12 mouse cellular contexts compared by ENCODE assay signal in the genomic region with DNA sequence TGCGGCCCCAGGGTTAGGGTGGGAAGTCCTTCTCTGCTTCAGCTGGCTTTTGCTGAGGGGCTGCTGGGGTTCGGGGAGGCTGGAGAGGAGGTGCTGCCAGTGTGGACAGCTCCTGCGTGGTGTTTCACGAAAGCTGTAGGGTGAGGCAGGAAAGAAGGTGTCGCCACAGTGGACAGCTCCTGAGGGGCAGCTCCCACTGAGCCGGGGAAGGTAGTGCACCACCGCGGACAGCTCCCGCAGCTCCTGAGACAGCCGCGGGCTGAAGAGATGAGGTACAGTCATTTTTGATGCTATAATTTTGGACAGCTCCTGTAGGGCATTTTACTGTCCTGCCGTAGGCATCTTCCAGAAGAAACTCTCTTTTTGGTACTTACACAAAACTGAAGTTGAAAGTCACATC. TPM values are rescaled to one million over a fixed set of nuclear protein-coding genes. Genes with fewer than 3 reads are reported as not detected.
DNase-seq lines count a peak whose midpoint lies in the region; ATAC-seq and TF ChIP-seq lines count a peak whose summit lies in the region.
"Had no signal": no experiment of that assay in that cellular context is flagged by ENCODE, and none has a peak within 500 bp of the region (broad histone marks: within the 10 kb centered on the region; RNA-seq: fewer than 3 reads in every experiment).

No protein-coding gene starts in this region.

- H3K4me1 ChIP-seq in heart, embryonic 10.5 days, result peaks cover 4% of the 10 kb centered on the region; the same call in 1 of the 2 replicates
- H3K4me1 ChIP-seq in forebrain, postnatal 0 days (ENCODE audit: insufficient read depth), result no peaks in the 10 kb centered on the region
- H3K4me1 ChIP-seq: neural tube, embryonic 15.5 days had no signal

- H3K27ac ChIP-seq in heart, embryonic 10.5 days, result no peak overlapping the region
- H3K27ac ChIP-seq in forebrain, postnatal 0 days (ENCODE audit: low read depth, low read length), result no peak overlapping the region
- H3K27ac ChIP-seq: heart, embryonic 13.5 days; macrophage; neural tube, embryonic 15.5 days had no signal

- peak; percentile 83 for DNase-seq in heart, embryonic 10.5 days (ENCODE audit: low spot score)
- DNase-seq in heart, postnatal 36 days, result no peak
- DNase-seq in lung, postnatal 14 days, result peak; percentile 6
- DNase-seq in lung, adult 18-20 months, result no peak
- peak; percentile 51 for DNase-seq in yolk sac, embryonic 10.5 days (ENCODE audit: low spot score)
- no peak for DNase-seq in forebrain, postnatal 0 days
- no peak for DNase-seq in frontal cortex, adult 2 months (ENCODE audit: extremely low spot score in 1 of 2, low spot score in 1 of 2)

- 23% methylated on average over 11 of the region's 12 CpGs for WGBS in heart, embryonic 10.5 days
- WGBS in forebrain, postnatal 0 days, result 68% methylated on average over 12 of the region's 12 CpGs

- no peaks in the 10 kb centered on the region for H3K36me3 ChIP-seq in heart, embryonic 10.5 days
- H3K36me3 ChIP-seq in forebrain, postnatal 0 days (ENCODE audit: insufficient read depth), result no peaks in the 10 kb centered on the region
- H3K36me3 ChIP-seq: heart, embryonic 13.5 days; neural tube, embryonic 15.5 days had no signal

- intact Hi-C loops in heart, postnatal 36 days (cut with DNase I), result no loop called here

- H3K4me2 ChIP-seq in forebrain, postnatal 0 days (ENCODE audit: low read depth), result no peak overlapping the region
- H3K4me2 ChIP-seq: heart, embryonic 13.5 days; neural tube, embryonic 15.5 days had no signal

- H3K27me3 ChIP-seq in heart, embryonic 10.5 days (ENCODE audit: insufficient read depth, poor library complexity, severe bottlenecking), result no peaks in the 10 kb centered on the region
- no peaks in the 10 kb centered on the region for H3K27me3 ChIP-seq in forebrain, postnatal 0 days (ENCODE audit: insufficient read depth, low read length)
- H3K27me3 ChIP-seq: neural tube, embryonic 15.5 days had no signal

- no peak overlapping the region for H3K4me3 ChIP-seq in heart, embryonic 10.5 days
- no peak overlapping the region for H3K4me3 ChIP-seq in forebrain, postnatal 0 days (ENCODE audit: low read depth, low read length)
- H3K4me3 ChIP-seq: erythroblast, embryonic 14.5 days; heart, embryonic 13.5 days; neural tube, embryonic 15.5 days had no signal

- peak; percentile 33 to 58; a peak in 3 of 4 replicates for ATAC-seq in hematopoietic stem cell, adult 5-6 weeks (replicated peaks in 1 of 2; ENCODE audit: insufficient read depth in 1 of 2, low FRiP score in 2 of 2, low TSS enrichment in 1 of 2, low read depth in 1 of 2, poor library complexity in 2 of 2, severe bottlenecking in 2 of 2)
- ATAC-seq in forebrain, postnatal 0 days, result no peak

- no peak overlapping the region for H3K9ac ChIP-seq in forebrain, postnatal 0 days
- H3K9ac ChIP-seq: heart, embryonic 13.5 days; neural tube, embryonic 15.5 days had no signal

- no peaks in the 10 kb centered on the region for H3K9me3 ChIP-seq in heart, embryonic 10.5 days
- H3K9me3 ChIP-seq in forebrain, postnatal 0 days (ENCODE audit: low read length), result no peaks in the 10 kb centered on the region
- H3K9me3 ChIP-seq: heart, embryonic 13.5 days; neural tube, embryonic 15.5 days had no signal

- TF ChIP-seq CTCF in forebrain, postnatal 0 days (IDR thresholded peaks at IDR 0.05; ENCODE audit: low read depth), result no peak

RNA-seq across cellular contexts. Expression of a gene that starts 9.3 kb away (rescaled TPM):
- 0.64 TPM in 1 of 2 replicates, not detected in the other for polyA plus RNA-seq in heart, embryonic 10.5 days (2016; fragmentation: Nextera tagmentation; extraction: Ambion mirVana)
- under 1 TPM in 1 of 2 experiments, not detected in 1; 0.28 TPM for total RNA-seq in heart, postnatal 36 days (2021)
- total RNA-seq in hematopoietic stem cell, adult 5-6 weeks (2017), result 3.2 and 6.3 TPM in 2 replicates
- 0.38 and 0.86 TPM in 2 replicates for total RNA-seq in forebrain, postnatal 0 days (2014; rRNA removed)
- 0.28 and 0.55 TPM in 2 replicates for polyA plus RNA-seq in forebrain, postnatal 0 days (2015; fragmentation: Nextera tagmentation; extraction: Ambion mirVana)
- polyA plus RNA-seq in frontal cortex, adult 2 months (2012; rRNA removed), result 1.4 and 1.9 TPM in 2 replicates
- polyA plus RNA-seq: erythroblast, embryonic 14.5 days had no signal

RNA-seq across cellular contexts. Expression of a gene that starts 26.4 kb away (rescaled TPM):
- 19.8 and 37.7 TPM in 2 replicates for polyA plus RNA-seq in heart, embryonic 10.5 days (2016; fragmentation: Nextera tagmentation; extraction: Ambion mirVana)
- total RNA-seq in heart, postnatal 36 days (2021), result 100 to 1,000 TPM; 751 to 829 TPM
- not detected in 2 replicates for total RNA-seq in hematopoietic stem cell, adult 5-6 weeks (2017)
- 3.0 and 3.5 TPM in 2 replicates for total RNA-seq in forebrain, postnatal 0 days (2014; rRNA removed)
- 8.0 and 9.4 TPM in 2 replicates for polyA plus RNA-seq in forebrain, postnatal 0 days (2015; fragmentation: Nextera tagmentation; extraction: Ambion mirVana)
- polyA plus RNA-seq in frontal cortex, adult 2 months (2012; rRNA removed), result 17.5 and 18.0 TPM in 2 replicates
- polyA plus RNA-seq: erythroblast, embryonic 14.5 days; macrophage had no signal

RNA-seq across cellular contexts. Expression of a gene that starts 30.2 kb away (rescaled TPM):
- not detected in 2 replicates for polyA plus RNA-seq in heart, embryonic 10.5 days (2016; fragmentation: Nextera tagmentation; extraction: Ambion mirVana)
- total RNA-seq in heart, postnatal 36 days (2021), result 1 to 10 TPM; 1.4 to 2.7 TPM
- 0.65 and 0.69 TPM in 2 replicates for total RNA-seq in hematopoietic stem cell, adult 5-6 weeks (2017)
- not detected in 2 replicates for total RNA-seq in forebrain, postnatal 0 days (2014; rRNA removed)
- not detected in 2 replicates for polyA plus RNA-seq in forebrain, postnatal 0 days (2015; fragmentation: Nextera tagmentation; extraction: Ambion mirVana)
- 0.15 and 0.22 TPM in 2 replicates for polyA plus RNA-seq in frontal cortex, adult 2 months (2012; rRNA removed)
- polyA plus RNA-seq: erythroblast, embryonic 14.5 days; heart, embryonic 13.5 days; neural tube, embryonic 15.5 days had no signal

RNA-seq across cellular contexts. Expression of a gene that starts 47.8 kb away (rescaled TPM):
- 33.2 and 39.5 TPM in 2 replicates for polyA plus RNA-seq in heart, embryonic 10.5 days (2016; fragmentation: Nextera tagmentation; extraction: Ambion mirVana)
- 10 to 100 TPM; 11.1 to 12.5 TPM for total RNA-seq in heart, postnatal 36 days (2021)
- 60.2 and 62.2 TPM in 2 replicates for total RNA-seq in hematopoietic stem cell, adult 5-6 weeks (2017)
- total RNA-seq in forebrain, postnatal 0 days (2014; rRNA removed), result 22.5 and 32.0 TPM in 2 replicates
- 21.6 and 27.9 TPM in 2 replicates for polyA plus RNA-seq in forebrain, postnatal 0 days (2015; fragmentation: Nextera tagmentation; extraction: Ambion mirVana)
- 13.0 and 15.4 TPM in 2 replicates for polyA plus RNA-seq in frontal cortex, adult 2 months (2012; rRNA removed)

Comparison
In these comparisons a context has a peak if more than half of its experiments do, and no peak if none do; other contexts are left out.
1. DNase-seq: peak in heart, embryonic 10.5 days (single experiment), lung, postnatal 14 days (single experiment) and yolk sac, embryonic 10.5 days (single experiment); none in heart, postnatal 36 days (0 of 2), lung, adult 18-20 months (0 of 2), forebrain, postnatal 0 days (single experiment) and frontal cortex, adult 2 months (0 of 2).
2. RNA of a gene that starts 26.4 kb away (total RNA-seq): 751 to 829 TPM in heart, postnatal 36 days; 3.0 to 3.5 TPM in forebrain, postnatal 0 days and not detected in hematopoietic stem cell, adult 5-6 weeks; every median in the first group is over 100 times any median in the second.